Mouse (Mus musculus) spleen, postnatal 36 days (tissue): ENCODE measurements around the gene Cd151.

Experiments used
- DNase-seq, 2 experiments: peaks; one replicate each; pipeline ENCODE4 v3.0.0; 2022; ENCODE audit warnings: low spot score in 2 of 2, mixed read lengths in 1 of 2

Gene Cd151

GRCm38 (mm10) chr7:141474160-141474559, 7.0 kb downstream of the Cd151 start:
- no peak for DNase-seq

GRCm38 (mm10) chr7:141475011-141475804, 8.0 kb downstream of the Cd151 start, which contains the start of the genes Polr2l and Tspan4:
Polr2l (minus strand) TSS chr7:141475132.
Tspan4 (plus strand) TSS chr7:141475240.
- peak; percentile 76 to 79 for DNase-seq

- no peak for DNase-seq
These were observed 8.6 kb downstream of the Cd151 start for GRCm38 (mm10) chr7:141475805-141476158.

- DNase-seq, result peak; percentile 59
These were observed 9.2 kb downstream of the Cd151 start for GRCm38 (mm10) chr7:141476226-141476980.

- no peak for DNase-seq
These were observed 9.8 kb downstream of the Cd151 start for GRCm38 (mm10) chr7:141476981-141477370.

GRCm38 (mm10) chr7:141477578-141478269, 10.5 kb downstream of the Cd151 start:
- no peak for DNase-seq

GRCm38 (mm10) chr7:141478270-141478748, 11.1 kb downstream of the Cd151 start:
- no peak for DNase-seq

- peak; percentile 82 to 83 for DNase-seq
These were observed 13.8 kb downstream of the Cd151 start for GRCm38 (mm10) chr7:141480842-141481497.

- peak in 1 of 2 experiments; percentile 50 for DNase-seq
These were observed 14.6 kb downstream of the Cd151 start for GRCm38 (mm10) chr7:141481498-141482401.

- DNase-seq, result no peak
These were observed 15.4 kb downstream of the Cd151 start for GRCm38 (mm10) chr7:141482531-141483024.

- no peak for DNase-seq
These were observed 16.0 kb downstream of the Cd151 start for GRCm38 (mm10) chr7:141483114-141483653.

- no peak for DNase-seq
These were observed 17.3 kb downstream of the Cd151 start for GRCm38 (mm10) chr7:141484186-141485120.

- no peak for DNase-seq
These were observed 18.0 kb downstream of the Cd151 start for GRCm38 (mm10) chr7:141485186-141485585.

- DNase-seq, result no peak
These were observed 18.4 kb downstream of the Cd151 start for GRCm38 (mm10) chr7:141485606-141486005.

GRCm38 (mm10) chr7:141486239-141486638, 19.0 kb downstream of the Cd151 start:
- DNase-seq, result no peak

GRCm38 (mm10) chr7:141487141-141487540, 19.9 kb downstream of the Cd151 start:
- DNase-seq, result no peak

- no peak for DNase-seq
These were observed 24.0 kb downstream of the Cd151 start for GRCm38 (mm10) chr7:141491151-141491550.

- DNase-seq, result no peak
These were observed 25.5 kb downstream of the Cd151 start for GRCm38 (mm10) chr7:141492738-141493137.

GRCm38 (mm10) chr7:141493729-141494128, 26.5 kb downstream of the Cd151 start:
- DNase-seq, result no peak
